Mouse (Mus musculus): ENCODE measurements at regions not wholly inside any gene's neighbourhood (a gene's known extent, or its start where the extent isn't known, plus 50 kb on each side); places are given as distances from the start of the nearest gene placed in this dataset.

DNA sequence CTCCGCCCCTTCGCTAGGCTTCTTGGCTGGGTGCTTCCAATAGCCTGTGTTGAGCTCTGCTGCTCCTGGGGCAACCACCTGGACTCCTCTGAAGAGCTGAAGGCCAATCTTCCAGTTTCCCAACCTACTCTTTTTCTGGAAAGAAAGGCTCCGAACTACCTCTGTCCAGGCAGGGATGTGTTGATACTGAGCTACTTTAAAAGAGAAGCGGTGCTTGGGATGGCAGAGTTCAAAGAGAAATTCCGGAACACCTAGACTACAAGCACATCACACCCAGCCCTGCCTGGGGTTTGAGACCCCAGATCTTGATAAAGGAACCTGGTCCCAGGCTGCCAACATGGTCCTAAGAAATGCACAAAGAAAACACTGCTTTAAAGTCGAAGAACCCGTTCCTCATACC, 315.7 kb downstream of the Parp8 start:
- Histone ChIP-seq H3K4me1 (ENCODE audit: control insufficient read depth, insufficient read depth, low read length) (peaks cover 2% of the 10 kb centered on the region; the same call in 1 of the 2 replicates), H3K4me3 (ENCODE audit: insufficient read depth, low read length) (no peak overlapping the region), H3K27ac (ENCODE audit: insufficient read depth, low read depth, low read length) (no peak overlapping the region)
- TF ChIP-seq POLR2A (IDR thresholded peaks at IDR 0.05; ENCODE audit: borderline replicate concordance, low read depth, low read length) (no peak), CTCF (IDR thresholded peaks at IDR 0.05; ENCODE audit: low read depth, low read length) (no peak)

DNA sequence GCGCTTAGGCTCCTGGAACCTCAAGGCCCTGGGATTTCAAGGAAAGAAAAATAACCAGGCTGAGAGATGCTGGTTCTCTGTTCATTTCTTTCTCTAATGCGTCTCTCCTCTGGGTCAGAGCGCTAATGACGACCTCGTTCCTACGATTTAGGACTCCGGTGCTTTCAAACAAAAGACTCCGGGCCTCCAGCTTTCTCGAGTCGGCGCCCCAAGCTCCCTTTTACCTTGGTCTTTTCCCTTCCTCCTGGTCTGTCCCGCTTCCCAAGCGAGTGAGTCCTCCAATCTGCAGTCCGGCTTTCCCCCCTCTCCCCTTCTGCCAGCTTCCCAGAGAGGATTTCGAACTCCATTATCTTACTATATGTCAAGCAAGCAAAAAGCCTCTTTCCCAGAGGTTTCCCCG, 316.5 kb downstream of the Parp8 start:
- Histone ChIP-seq H3K4me3 (ENCODE audit: insufficient read depth, low read length) (no peak overlapping the region), H3K27ac (ENCODE audit: insufficient read depth, low read depth, low read length) (no peak overlapping the region), H3K4me1 (ENCODE audit: control insufficient read depth, insufficient read depth, low read length) (peaks cover 2% of the 10 kb centered on the region; the same call in 1 of the 2 replicates)
- no peak for TF ChIP-seq CTCF (IDR thresholded peaks at IDR 0.05; ENCODE audit: low read depth, low read length)
- no peak for TF ChIP-seq POLR2A (IDR thresholded peaks at IDR 0.05; ENCODE audit: borderline replicate concordance, low read depth, low read length)

DNA sequence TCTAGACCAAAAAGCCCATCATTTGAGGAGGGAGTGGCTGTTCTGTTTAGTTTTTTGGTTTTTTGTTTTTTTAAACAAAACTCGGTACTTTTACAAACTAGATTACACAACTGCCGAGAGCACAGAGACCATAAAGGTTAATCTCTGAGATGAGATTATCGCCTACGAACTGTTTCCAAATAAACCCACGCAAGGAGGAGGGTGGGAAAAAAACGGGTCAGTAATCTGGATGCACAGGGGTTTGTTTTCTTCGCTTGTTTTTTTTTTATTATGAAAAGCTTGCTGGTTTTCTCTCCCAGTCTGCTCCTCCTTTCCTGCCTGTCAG, 316.9 kb downstream of the Parp8 start:
- no peak for TF ChIP-seq POLR2A (IDR thresholded peaks at IDR 0.05; ENCODE audit: borderline replicate concordance, low read depth, low read length)
- TF ChIP-seq CTCF (IDR thresholded peaks at IDR 0.05; ENCODE audit: low read depth, low read length) = no peak

DNA sequence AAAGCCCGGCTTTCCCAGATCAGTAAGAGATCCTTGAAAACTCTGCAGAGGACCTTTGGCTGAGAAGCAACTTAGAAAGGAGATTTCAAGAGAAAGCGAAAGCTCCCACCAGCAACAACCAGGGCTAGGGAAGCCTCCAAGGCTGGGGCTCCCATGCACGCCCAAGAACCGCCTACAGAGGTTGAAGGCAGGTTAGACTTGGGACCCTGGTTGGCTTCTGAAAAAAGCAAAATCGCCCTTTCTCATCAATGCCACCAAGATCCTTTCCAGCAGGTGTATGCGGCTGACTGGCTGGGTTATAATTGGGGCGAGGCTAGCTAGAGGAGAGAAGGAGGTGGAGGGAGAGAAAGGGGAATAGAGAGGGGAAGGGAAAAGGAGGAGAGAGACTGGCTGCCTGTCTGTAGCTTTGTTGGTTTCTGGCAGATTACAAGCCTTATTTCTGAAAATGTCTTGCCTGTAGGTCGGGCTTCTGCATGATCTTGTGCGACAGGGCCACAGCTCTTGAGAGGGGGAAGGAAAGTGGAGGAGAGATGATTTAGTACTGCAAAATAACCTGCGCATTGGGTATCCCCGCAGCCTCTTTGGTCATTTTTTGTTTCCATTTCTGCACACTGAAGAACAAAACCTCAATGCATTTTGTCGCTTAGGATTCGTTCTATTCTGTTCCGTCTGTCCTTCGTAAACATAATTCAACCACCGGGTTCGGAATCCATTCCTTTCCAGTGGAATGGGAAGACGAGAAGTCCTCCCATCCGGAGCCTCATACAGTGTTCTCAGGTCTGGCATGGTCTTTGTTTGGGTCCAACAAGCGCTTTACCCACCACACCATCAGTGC, 317.5 kb downstream of the Parp8 start:
- peaks cover 2% of the 10 kb centered on the region; the same call in 1 of the 2 replicates for H3K4me1 ChIP-seq (ENCODE audit: control insufficient read depth, insufficient read depth, low read length)
- no peak overlapping the region for H3K4me3 ChIP-seq (ENCODE audit: insufficient read depth, low read length)
- TF ChIP-seq CTCF (IDR thresholded peaks at IDR 0.05; ENCODE audit: low read depth, low read length) = no peak
- TF ChIP-seq POLR2A (IDR thresholded peaks at IDR 0.05; ENCODE audit: borderline replicate concordance, low read depth, low read length) = no peak
- no peak overlapping the region for H3K27ac ChIP-seq (ENCODE audit: insufficient read depth, low read depth, low read length)

More for the DNA sequence above, 316.9 kb downstream of the Parp8 start:
- Histone ChIP-seq H3K4me1 (ENCODE audit: control insufficient read depth, insufficient read depth, low read length) (peaks cover 2% of the 10 kb centered on the region; the same call in 1 of the 2 replicates), H3K27ac (ENCODE audit: insufficient read depth, low read depth, low read length) (no peak overlapping the region), H3K4me3 (ENCODE audit: insufficient read depth, low read length) (no peak overlapping the region)

DNA sequence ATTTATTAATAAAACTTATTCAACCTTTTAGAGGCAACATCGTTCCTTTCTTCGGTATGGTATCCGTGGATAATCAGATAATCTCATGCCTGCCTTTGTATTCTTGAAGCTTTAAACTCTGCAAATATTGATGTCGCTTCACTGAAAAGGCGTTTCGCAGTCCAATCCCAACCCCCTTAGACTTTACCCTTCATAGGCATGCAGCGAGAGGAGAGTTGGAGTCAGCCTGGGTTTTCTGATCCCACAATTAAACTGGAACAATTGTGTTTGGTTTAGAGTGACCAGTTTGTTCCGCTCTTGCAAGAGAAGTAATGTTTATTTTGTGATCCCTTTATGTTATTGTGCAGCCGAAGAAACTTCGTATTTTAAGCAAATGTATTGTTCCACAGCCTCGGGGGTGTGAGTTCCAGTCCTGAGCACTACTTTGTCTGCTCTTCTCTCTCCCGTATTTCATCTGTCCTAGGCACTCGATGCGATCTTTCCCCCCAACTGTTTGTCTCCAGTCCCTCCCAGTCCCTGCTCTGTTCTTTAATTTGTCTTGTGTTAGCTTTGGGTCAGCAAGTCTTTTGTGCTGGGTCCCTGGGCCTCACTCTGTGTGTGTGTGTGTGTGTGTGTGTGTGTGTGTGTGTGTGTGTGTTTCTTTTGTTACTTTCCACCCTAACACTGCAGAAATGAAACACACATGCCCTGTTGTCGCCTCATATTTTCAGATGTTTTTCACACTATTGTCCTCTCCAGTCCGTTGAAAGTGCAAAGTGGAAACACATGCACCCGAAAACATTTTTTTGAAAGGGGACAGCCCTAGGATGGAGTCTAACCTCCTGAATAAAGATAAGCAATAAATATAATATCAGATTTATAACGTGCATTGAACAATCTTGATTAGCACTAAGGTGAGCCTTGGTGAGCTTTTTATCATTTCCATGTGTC, 318.7 kb downstream of the Parp8 start:
- H3K4me3 ChIP-seq (ENCODE audit: insufficient read depth, low read length) = no peak overlapping the region
- TF ChIP-seq POLR2A (IDR thresholded peaks at IDR 0.05; ENCODE audit: borderline replicate concordance, low read depth, low read length) = no peak
- TF ChIP-seq CTCF (IDR thresholded peaks at IDR 0.05; ENCODE audit: low read depth, low read length) = no peak
- H3K27ac ChIP-seq (ENCODE audit: insufficient read depth, low read depth, low read length) = no peak overlapping the region
- H3K4me1 ChIP-seq (ENCODE audit: control insufficient read depth, insufficient read depth, low read length) = peaks cover 2% of the 10 kb centered on the region; the same call in 1 of the 2 replicates

DNA sequence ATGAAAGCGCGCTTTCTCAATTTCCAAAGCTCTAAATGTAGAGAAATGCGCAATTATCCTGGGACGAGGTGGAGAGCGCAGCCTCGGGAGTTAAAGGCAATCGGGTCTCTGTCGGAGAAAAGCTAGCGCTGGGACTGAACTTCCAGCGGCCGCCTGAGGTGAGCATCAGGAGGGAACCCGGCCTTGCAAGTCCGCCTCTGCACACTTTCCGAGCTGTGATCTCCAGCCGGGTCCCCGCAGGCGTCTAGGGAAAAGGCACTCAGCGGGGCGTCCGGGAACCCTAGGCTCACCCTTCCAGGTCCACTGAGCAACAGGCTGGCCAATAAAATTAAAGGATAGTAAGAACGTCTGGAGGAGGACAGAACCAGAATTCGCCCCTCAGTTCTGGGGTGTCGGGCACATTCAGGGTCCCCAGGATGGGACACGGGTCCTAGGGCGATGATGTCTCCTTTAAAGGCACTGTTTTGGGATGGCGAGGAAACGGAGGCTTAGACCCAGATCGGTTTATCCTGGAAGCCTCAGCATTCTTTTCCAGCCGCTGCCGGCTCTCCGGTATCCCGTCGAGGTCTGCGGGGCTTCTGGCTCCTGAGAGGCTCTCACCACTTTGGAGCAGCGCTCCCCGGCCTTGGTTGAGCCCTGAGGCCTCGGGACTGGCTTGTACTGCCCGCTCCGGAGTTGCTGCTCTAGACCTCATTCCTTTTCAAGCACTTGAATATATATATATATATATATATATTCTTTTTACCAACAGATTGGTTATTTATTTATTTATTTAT, 319.5 kb downstream of the Parp8 start:
- H3K4me3 ChIP-seq (ENCODE audit: insufficient read depth, low read length) = peak overlapping the region; percentile 13; the same call in 1 of the 2 replicates
- no peak for TF ChIP-seq CTCF (IDR thresholded peaks at IDR 0.05; ENCODE audit: low read depth, low read length)
- H3K27ac ChIP-seq (ENCODE audit: insufficient read depth, low read depth, low read length) = no peak overlapping the region
- H3K4me1 ChIP-seq (ENCODE audit: control insufficient read depth, insufficient read depth, low read length) = no peaks in the 10 kb centered on the region

DNA sequence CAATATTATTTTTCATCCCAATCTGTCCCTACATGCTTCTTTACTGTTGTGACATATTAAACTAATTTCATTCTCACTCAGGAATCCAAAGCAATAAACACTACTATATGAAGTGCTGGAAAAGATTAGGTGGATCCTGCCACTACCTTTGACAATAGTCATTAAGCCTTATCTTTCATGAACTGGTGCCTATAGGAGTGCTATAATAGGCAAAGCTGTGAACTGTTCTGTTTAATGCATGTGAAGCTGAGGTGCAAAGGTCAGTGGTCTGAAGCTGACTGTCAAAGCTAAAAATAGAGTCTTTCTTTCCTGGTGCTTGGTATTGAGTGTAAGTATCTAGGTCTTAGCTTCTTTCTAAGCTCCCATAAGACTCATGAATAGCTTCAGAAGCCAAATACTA, 336.6 kb downstream of the Parp8 start:
- Histone ChIP-seq H3K27ac (ENCODE audit: insufficient read depth, low read depth, low read length) (no peak overlapping the region), H3K4me3 (ENCODE audit: insufficient read depth, low read length) (no peak overlapping the region), H3K4me1 (ENCODE audit: control insufficient read depth, insufficient read depth, low read length) (no peaks in the 10 kb centered on the region)
- no peak for TF ChIP-seq CTCF (IDR thresholded peaks at IDR 0.05; ENCODE audit: low read depth, low read length)
- TF ChIP-seq POLR2A (IDR thresholded peaks at IDR 0.05; ENCODE audit: borderline replicate concordance, low read depth, low read length) = no peak

Data from bone marrow macrophage, adult 2 months (primary cell).